Mouse (Mus musculus) cerebellum, adult 9-10 months (tissue): ENCODE data around the gene Mapk8ip3.

ENCODE experiments used
- DNase-seq: peaks from one replicate; pipeline ENCODE4 v3.0.0; 2022

Gene Mapk8ip3

GRCm38 (mm10) chr17:24844525-24844924, 92.3 kb downstream of the Mapk8ip3 start:
- DNase-seq, result no peak

GRCm38 (mm10) chr17:24842631-24843030, 94.1 kb downstream of the Mapk8ip3 start:
- no peak for DNase-seq
